ENCODE assay signal across 25 mouse cellular contexts in the genomic region with DNA sequence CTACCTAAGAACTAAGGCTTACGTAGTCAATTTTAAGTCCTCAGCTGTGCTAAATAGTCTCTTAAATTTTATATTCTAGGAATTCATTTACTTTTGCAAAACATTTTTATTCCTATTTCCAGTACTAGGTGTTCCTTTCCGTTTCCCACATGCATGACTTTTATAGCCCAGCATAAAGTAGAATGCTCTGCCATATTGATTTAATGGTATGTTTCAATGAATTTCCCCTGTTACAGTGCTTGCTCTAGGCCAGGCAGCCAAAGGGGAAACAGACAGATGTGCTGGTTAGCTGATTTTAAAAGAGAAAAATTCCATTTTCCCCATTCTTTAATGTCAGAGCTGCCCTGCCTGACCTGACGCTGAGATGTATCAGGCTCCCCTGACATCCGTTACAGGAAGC.
"Had no signal": no experiment of that assay in that cellular context is flagged by ENCODE, and none has a peak within 500 bp of the region (broad histone marks: within the 10 kb centered on the region; RNA-seq: fewer than 3 reads in every experiment).

No protein-coding gene starts in this region.

- ATAC-seq: hindbrain, embryonic 16.5 days; inflammation-experienced regulatory T-cells, adult 6 months; intestine, embryonic 15.5 days; intestine, postnatal 0 days; liver, embryonic 12.5 days had no signal

- H3K27me3 ChIP-seq: heart, embryonic 12.5 days; hindbrain, embryonic 12.5 days; intestine, embryonic 15.5 days; limb, embryonic 15.5 days; liver, embryonic 12.5 days had no signal

- H3K27ac ChIP-seq: gastrocnemius, adult 2 months; heart, embryonic 10.5 days; hindbrain, embryonic 10.5 days; hindbrain, embryonic 12.5 days; hindbrain, embryonic 14.5 days; intestine, embryonic 15.5 days; layer of hippocampus, adult 2 months; left cerebral cortex, adult 2 months; limb, embryonic 15.5 days; liver, embryonic 12.5 days; liver, embryonic 14.5 days had no signal

- H3K4me3 ChIP-seq: gastrocnemius, adult 2 months; heart, embryonic 10.5 days; heart, embryonic 12.5 days; hindbrain, embryonic 10.5 days; hindbrain, embryonic 12.5 days; intestine, embryonic 15.5 days; layer of hippocampus, adult 2 months; left cerebral cortex, adult 2 months; limb, embryonic 15.5 days; liver, embryonic 12.5 days had no signal

- H3K36me3 ChIP-seq: heart, embryonic 10.5 days; heart, embryonic 12.5 days; hindbrain, embryonic 10.5 days; hindbrain, embryonic 12.5 days; intestine, embryonic 15.5 days; limb, embryonic 15.5 days; liver, embryonic 12.5 days had no signal

- H3K9ac ChIP-seq: heart, embryonic 12.5 days; hindbrain, embryonic 12.5 days; hindbrain, embryonic 14.5 days; intestine, embryonic 15.5 days; limb, embryonic 15.5 days; liver, embryonic 12.5 days; liver, embryonic 14.5 days had no signal

- H3K4me1 ChIP-seq: hindbrain, embryonic 10.5 days; hindbrain, embryonic 12.5 days; intestine, embryonic 15.5 days; limb, embryonic 15.5 days; liver, embryonic 12.5 days had no signal

- H3K9me3 ChIP-seq: heart, embryonic 10.5 days; heart, embryonic 12.5 days; hindbrain, embryonic 10.5 days; hindbrain, embryonic 12.5 days; intestine, embryonic 15.5 days; limb, embryonic 15.5 days; liver, embryonic 12.5 days had no signal

- DNase-seq: gastrocnemius, adult 2 months; gastrocnemius, postnatal 10 days; gastrocnemius, postnatal 25 days; heart, adult 18-20 months; heart, postnatal 10 days; heart, postnatal 4 days; kidney, adult 18-20 months; kidney, adult 8-10 months; kidney, postnatal 25 days; kidney, postnatal 4 days; left cerebral cortex, postnatal 4 days had no signal

- H3K4me2 ChIP-seq: heart, embryonic 12.5 days; hindbrain, embryonic 12.5 days; hindbrain, embryonic 14.5 days; intestine, embryonic 15.5 days; limb, embryonic 15.5 days; liver, embryonic 12.5 days had no signal
